Mouse (Mus musculus) G1E (cell line): ENCODE measurements around the gene Top1.

Source experiments
- CTCF ChIP-seq: IDR thresholded peaks from 2 replicates; pipeline ENCODE4 v1.5.1; 2012; ENCODE audit warnings: low read depth, low read length, inconsistent platforms, mixed read lengths
- TAL1 ChIP-seq: conservative IDR thresholded peaks from 2 replicates; pipeline ENCODE4 v1.6.1; 2012; ENCODE audit warnings: low read depth, low read length, inconsistent platforms, mixed read lengths

GRCm38 (mm10) chr2:160733131-160733531 lies 87.4 kb downstream of the Top1 start:
- no peak for TF ChIP-seq CTCF
- no peak for TF ChIP-seq TAL1
